Mouse (Mus musculus) adrenal gland, adult 2 months (tissue): ENCODE data around the gene Zfp704. TPM values are rescaled to one million over a fixed set of nuclear protein-coding genes. Genes with fewer than 3 reads are reported as not detected.

Source experiments
- DNase-seq: peaks from one replicate; pipeline ENCODE4 v3.0.0; 2021
- polyA plus RNA-seq: library from polyadenylated mRNA; depleted of rRNA; stranded (reverse); fragments of >200 nt; gene quantifications from 2 replicates; pipeline ENCODE4 v1.2.3, GENCODE M21; 2012
- total RNA-seq, 2 experiments: library from RNA; stranded (reverse); gene quantifications; 2 replicates each; pipeline ENCODE4 v1.2.3; 2021

Gene Zfp704
- total and polyA plus RNA-seq, 3 experiments = 3.3 to 12.5 (median 9.7) TPM

DNA sequence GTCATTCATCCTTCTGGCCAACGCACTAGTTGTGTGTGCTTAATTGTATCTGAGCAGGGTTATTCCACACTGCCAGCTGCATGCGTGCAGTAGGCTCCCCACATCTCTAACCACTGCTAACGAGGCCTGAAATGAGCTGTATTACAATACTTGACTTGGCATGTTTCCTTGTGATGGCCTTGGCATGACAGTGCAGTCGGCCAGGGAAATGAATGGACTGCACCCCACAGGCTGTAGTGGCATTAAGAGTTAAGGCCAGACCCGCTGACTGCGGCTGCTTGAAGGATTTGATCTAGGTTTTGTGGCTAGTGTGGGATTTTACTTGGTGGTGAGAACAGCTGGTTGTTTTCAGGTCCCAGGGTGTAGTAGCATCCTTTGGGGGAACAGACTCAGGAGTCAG lies 185.2 kb downstream of the Zfp704 start:
- DNase-seq = peak; percentile 77

DNA sequence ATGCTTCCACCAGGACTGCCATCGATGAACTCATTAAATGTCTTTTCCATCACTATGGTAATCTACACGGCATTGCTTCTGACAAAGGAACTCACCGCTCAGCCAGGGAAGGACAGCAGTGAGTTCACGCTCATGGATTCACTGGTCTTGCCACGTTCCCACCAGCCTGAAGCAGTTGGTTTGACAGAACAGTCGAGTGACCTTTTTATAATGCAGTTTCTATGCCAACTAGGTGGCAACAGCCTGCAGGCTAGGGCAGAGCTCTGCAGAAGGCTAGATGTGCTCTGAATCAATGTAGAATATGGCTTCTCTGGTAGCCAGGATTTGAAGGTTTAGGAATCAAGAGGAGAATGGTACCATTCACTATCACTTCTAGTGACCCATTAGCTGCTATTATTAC lies 186.2 kb downstream of the Zfp704 start:
- no peak for DNase-seq

DNA sequence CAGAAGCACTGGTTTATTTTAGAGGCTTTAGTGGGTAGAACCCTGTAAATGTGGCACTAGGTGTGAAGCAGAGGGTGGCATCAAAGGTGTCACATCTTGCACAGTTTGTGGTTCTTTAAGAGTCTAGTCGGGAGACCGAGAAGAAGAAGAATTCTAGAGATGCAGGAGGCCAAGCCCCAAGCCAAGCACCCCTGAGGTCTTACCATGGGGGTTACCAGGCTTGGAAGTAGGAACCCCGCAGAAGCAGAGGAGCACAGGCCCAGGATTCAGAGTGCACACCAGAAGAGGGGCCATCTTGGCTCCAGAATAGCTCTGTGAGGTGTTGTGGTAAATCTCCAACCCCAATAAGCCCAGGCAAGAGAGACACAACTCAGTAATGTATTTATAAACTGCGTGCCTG lies 201.0 kb downstream of the Zfp704 start:
- DNase-seq = no peak

DNA sequence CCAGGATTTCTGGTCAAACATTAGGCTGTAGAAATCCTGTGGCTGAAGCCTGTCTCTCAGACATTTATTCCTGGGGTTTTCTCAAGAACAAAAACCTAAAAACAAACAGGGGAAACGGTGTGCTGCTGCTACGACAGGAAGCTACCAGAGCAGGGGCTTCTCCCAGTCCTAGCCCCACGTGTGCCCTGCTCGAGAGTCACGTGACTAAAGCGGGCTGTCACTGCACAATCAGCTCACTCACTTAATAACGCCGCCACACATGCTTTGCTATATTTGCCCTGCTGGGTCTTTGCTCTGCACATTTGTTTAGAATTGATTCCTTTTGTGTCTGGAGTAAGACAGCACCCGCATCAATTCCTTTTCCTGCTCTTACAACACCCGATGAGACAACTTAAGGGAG lies 202.1 kb downstream of the Zfp704 start:
- no peak for DNase-seq

DNA sequence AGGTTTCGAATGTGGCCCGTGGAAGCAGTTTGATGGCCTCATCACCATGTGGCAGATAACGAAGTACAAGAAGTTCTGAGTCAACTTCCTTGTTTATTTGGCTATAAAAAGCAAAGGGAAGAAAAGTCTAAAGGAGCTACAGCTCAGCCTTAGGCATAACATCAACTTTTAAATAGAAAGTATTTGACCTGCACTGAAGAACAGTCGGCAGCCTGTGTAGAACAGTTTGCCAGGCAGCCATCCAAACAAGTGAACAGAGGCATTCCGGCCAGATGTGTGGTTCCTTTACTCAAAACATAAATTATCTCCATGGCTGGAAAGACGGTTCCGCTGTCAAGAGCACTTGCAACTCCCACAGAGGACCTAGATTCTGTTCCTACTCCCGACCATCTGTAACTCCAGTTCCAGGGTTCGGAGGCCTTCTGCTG lies 202.8 kb downstream of the Zfp704 start:
- peak; percentile 41 for DNase-seq

DNA sequence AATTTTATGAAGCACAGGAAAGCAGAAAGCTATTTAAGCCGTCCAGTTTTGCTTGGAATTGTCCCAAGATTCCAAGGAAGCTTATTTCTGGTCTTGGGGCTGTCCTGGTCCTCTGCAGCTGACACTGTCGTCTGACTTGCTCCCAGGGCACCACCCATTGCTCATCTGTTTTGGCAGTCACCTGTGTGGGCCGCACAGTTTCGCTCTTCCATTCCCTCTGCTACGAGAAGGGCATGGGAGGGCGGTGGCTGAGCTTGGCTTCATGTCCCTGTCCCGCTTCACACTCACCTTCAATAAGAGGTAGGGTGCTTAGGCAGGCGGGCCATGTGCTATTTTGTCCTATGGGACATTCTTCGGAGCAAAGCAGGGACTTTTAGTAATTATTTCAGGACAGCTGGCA lies 204.5 kb downstream of the Zfp704 start:
- DNase-seq = no peak

DNA sequence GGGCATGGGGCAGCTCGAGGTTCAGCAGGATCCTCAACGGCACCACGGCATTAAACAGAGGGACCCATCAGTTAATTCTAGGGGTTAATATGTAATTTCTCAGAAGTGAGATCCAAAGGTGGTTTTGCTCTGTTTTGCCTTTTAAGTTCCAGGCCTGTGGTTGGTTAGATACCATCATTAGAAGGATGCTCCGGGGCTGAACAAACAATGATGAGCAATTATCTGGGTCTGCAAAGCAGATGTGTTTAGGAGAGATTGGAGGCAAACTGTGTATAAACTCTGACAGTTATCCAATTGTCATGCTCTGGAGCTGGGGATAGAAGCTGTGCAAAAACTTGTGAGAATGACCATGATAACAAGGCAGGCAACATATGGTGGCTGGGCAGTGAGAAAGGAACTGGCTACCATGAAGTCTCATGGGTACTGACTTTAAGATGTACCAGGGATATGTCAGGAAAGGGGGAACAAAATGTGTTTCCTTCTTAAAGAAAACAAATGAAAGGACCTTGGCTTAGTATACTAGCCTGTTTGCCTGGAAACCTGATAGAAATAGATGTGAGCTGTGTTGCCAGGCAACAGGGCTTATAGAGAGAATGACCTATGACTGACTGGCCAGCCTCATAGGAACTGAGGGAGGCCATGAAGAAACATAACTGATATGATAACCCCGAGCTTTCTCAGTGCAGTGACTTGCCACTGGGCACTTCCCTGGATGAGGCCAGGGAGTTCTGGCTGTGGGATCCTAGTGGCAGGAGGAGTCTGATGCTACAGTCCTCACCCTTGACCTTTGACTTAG lies 206.4 kb downstream of the Zfp704 start:
- no peak for DNase-seq

DNA sequence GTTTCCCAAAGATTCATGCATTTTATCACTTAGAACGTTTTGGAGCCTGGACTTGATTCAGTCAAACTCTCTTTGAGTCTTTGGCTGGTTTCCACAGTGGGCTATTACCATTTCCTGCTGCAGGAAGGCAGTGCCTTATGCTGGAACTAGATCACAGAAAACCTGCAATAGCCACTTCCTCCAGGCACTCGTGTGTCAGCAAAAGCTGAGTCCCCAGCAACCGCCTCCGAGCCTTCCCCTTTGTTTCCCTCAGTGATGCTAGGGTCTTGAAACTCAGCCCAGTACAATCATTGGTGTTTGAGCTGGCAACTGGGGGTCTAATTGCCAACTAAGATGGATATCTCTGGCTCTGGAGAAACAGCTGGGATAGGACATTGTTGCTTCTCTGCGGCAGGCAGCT lies 207.0 kb downstream of the Zfp704 start:
- peak; percentile 54 for DNase-seq

DNA sequence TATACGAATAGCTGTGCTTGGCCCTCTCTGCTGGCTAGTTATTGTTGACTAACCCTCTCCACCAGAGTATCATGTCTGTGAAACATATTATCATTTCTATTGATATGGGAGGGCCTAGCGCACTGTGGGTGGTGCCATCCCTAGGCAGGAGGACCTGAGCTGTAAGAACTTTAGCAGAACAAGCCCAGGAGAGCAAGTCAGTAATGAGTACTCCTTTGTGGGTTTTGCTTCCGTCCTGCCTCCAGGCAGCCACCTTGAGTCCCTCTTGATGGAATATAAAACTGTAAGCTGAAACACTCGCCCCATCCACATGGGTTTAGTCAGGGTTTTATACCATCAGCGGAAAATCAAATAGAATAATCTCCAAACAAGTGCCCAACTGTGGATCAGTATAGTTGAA lies 207.5 kb downstream of the Zfp704 start:
- DNase-seq = no peak

DNA sequence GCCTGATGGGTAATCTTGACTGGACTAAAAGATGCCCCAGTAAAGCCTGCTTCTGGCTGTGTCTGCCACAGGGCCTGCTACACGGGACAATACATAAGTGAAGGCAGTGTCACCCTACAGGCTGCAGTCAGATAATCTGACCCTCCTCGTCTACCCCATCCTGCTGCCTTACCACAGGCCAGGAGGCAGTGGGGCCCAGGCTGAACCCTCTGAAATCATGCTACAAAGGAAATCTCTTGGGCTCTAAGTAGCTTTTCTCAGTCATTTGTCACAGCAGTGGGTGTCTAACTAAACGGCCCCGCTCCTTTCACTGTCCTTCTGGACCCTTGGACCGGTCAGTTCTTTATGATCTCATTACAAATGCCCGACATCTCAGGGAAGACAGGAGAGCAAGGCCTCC lies 208.2 kb downstream of the Zfp704 start:
- DNase-seq = no peak

DNA sequence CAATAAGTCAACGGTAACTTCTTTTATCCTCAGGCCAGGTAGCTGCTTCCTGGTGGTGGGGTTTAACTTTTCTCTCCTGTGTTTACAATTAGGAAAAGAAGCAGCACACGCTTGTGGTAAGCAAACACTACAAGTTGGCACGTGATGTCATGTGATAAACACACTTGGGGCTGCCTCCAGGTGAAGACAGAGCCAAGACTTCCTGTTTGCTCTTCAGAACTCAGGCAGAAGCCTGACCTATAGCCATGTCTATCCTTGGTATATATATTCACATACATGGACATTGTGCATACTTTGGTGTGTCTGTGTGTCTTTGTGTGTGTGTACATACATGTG lies 209.0 kb downstream of the Zfp704 start:
- no peak for DNase-seq

DNA sequence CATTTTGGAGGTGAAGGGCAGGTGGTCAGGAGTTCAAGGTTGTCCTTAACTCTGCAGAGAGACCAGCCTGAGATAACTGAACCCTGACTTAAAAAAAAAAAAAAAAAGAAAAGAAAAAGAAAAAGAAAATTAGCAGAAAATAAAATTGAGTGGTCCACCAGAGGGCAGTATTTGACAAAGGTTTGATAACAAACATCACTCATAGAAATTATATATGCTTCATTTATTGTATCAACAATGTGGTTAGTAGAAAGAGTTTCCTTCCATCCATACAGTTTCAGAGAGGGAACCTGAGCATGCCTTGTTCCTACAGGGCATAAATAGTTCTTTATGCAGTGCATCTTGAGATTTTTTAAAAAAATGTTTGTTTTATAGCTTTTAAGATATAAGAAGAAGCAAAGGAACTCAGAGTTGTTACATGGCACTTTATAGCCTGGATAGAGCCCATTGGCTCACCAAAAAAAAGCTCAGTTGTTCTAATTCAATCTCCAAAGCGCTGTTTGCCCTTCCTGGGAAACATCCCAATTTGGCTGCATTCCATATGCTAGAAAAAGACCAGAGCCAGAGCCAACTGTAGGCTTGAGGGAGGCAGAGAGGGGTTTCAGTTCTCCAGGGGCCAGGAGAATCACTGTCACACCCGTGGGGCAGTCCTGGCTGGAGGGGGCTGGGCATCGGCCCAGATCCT lies 209.5 kb downstream of the Zfp704 start:
- no peak for DNase-seq

DNA sequence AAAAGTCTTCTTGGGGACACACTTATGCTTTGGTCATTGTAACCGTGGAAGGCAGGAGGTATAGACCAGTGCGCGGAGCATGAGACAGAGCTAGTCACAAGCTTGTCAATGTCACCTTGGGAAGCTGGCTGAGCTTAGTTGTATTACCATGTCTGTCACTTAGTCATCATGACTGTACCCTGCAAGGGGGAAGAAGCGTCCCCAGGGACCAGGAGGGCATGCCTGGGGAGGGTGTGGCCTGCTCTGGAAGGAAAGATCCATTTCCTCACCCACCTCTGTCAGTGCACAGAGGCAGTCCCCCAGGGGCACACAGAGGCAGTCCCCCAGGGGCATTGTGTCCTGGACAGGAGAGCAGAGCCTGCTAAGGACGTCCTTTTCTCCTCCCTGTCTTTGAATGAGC lies 211.6 kb downstream of the Zfp704 start:
- DNase-seq = peak; percentile 42
